Mouse (Mus musculus) liver, embryonic 15.5 days (tissue): Measurements from ENCODE around the gene Cd34. TPM values are rescaled to one million over a fixed set of nuclear protein-coding genes. Genes with fewer than 3 reads are reported as not detected.

Experiments used
- ATAC-seq: fragments of 200-750 bp; cut with Nextera tagmentation; 2 replicates; pipeline ENCODE4 v1.8.0; 2017; ENCODE audit warnings: moderate number of reproducible peaks, mild to moderate bottlenecking, moderate library complexity; ENCODE audit not compliant: insufficient read depth
- H3K27ac ChIP-seq: fragments of 300-500 bp; sonication (generic); replicated peaks from 2 replicates; pipeline ENCODE4 v1.5.1; 2015; ENCODE audit warnings: mild to moderate bottlenecking, inconsistent platforms
- H3K27me3 ChIP-seq: fragments of 300-500 bp; sonication (generic); 2 replicates; pipeline ENCODE4 v1.6.1; 2015; ENCODE audit warnings: mild to moderate bottlenecking, inconsistent platforms
- H3K36me3 ChIP-seq: fragments of 300-500 bp; sonication (generic); replicated peaks from 2 replicates; pipeline ENCODE4 v1.6.1; 2015; ENCODE audit warnings: moderate library complexity, mild to moderate bottlenecking, inconsistent platforms
- H3K4me1 ChIP-seq: fragments of 300-500 bp; sonication (generic); replicated peaks from 2 replicates; pipeline ENCODE4 v1.6.1; 2015; ENCODE audit warnings: inconsistent platforms
- H3K4me2 ChIP-seq: fragments of 300-500 bp; sonication (generic); 2 replicates; pipeline ENCODE4 v1.6.1; 2015; ENCODE audit warnings: moderate library complexity, mild to moderate bottlenecking, inconsistent platforms
- H3K4me3 ChIP-seq: fragments of 300-500 bp; sonication (generic); replicated peaks from 2 replicates; pipeline ENCODE4 v1.5.1; 2015; ENCODE audit warnings: mild to moderate bottlenecking, inconsistent platforms
- H3K9ac ChIP-seq: fragments of 300-500 bp; sonication (generic); 2 replicates; pipeline ENCODE4 v1.6.1; 2015; ENCODE audit warnings: moderate library complexity, mild to moderate bottlenecking, inconsistent platforms
- H3K9me3 ChIP-seq: fragments of 300-500 bp; sonication (generic); replicated peaks from 2 replicates; pipeline ENCODE4 v1.6.1; 2016; ENCODE audit warnings: inconsistent platforms
- WGBS: fragments of 180-500 bp; shearing (Covaris S2); methylation state at CpG from one replicate; pipeline ENCODE4 v1.1.7; 2015; ENCODE audit warnings: mixed read lengths; ENCODE audit not compliant: insufficient replicate concordance; 5-methylcytosine and 5-hydroxymethylcytosine counted together
- polyA plus RNA-seq: library from polyadenylated mRNA; unstranded; fragments of >200 nt; fragmentation: Nextera tagmentation; extraction: Ambion mirVana; gene quantifications from 2 replicates; pipeline ENCODE4 v1.2.1, GENCODE M21; 2015

The Cd34 gene
- polyA plus RNA-seq, 1 experiment from 2014 or later = 10.4 TPM

DNA sequence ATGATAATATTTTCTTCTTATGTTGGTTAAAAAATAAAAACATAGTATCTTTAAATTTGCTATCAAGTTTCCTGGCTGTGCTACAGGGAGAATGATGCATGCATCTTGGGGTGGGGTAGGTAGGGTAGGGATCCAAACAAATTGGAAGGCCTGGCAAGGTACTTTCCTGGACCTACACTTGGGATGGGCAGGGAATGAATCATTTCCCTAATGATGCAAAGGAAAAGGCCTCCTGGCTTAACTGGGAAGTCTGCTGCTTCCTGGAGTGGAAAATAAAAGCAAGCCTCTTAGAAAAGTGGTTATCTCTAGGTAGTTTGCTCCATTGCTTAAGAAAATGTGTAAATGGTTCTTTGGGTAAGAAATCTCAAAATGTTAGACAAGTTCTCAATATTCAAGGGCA, 2.9 kb downstream of the Cd34 start:
- Histone ChIP-seq H3K4me3 (no peak overlapping the region), H3K9me3 (no peaks in the 10 kb centered on the region), H3K27me3 (peaks cover 22% of the 10 kb centered on the region), H3K27ac (no peak overlapping the region), H3K36me3 (no peaks in the 10 kb centered on the region), H3K4me2 (no peak overlapping the region), H3K4me1 (no peaks in the 10 kb centered on the region), H3K9ac (no peak overlapping the region)
- no peak for ATAC-seq

DNA sequence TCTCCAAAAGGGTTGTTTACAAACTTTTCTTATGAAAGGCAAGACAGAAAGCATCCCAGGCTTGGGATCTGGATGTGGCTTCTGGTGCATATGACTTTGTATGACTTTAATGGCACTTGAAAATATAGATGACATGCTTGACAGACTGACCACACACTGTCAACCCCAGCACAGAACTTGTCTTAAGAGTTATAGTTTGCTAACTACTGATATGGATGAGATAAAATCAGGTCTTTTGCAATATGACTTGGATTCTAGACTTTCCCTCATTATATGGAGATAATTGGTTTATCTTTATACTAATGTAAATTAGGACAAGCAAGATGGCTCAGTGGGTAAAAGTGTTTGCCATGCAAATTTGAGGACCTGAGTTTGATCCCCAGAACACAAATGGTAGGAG, 4.3 kb downstream of the Cd34 start:
- H3K9me3 ChIP-seq = no peaks in the 10 kb centered on the region
- no peaks in the 10 kb centered on the region for H3K36me3 ChIP-seq
- H3K4me1 ChIP-seq = no peaks in the 10 kb centered on the region
- no peak overlapping the region for H3K4me2 ChIP-seq
- peaks cover 20% of the 10 kb centered on the region for H3K27me3 ChIP-seq
- H3K9ac ChIP-seq = no peak overlapping the region
- H3K4me3 ChIP-seq = no peak overlapping the region
- H3K27ac ChIP-seq = no peak overlapping the region
- ATAC-seq = no peak

DNA sequence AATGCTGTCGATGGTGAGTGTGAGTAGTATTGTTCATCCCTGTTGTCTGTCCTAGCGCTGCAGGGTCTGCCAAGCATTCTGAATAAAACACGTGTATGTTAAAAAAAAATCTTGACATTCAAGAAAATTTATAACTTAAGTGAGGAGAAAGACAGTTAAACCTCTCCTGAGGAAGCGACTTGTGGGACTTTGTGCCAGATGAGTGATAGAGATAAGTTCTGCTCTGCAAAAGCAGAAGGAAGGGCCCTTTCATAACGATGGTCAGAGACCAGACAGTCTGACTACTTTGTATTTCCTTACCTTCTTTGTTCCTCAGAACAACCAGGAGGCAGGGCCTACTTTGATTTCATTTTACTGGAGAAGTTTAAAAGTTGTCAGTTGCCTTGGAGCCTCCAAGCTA, 4.9 kb downstream of the Cd34 start:
- no peaks in the 10 kb centered on the region for H3K9me3 ChIP-seq
- ATAC-seq = no peak
- WGBS = 8% methylated on average over 5 of the region's 5 CpGs
- no peaks in the 10 kb centered on the region for H3K4me1 ChIP-seq
- no peak overlapping the region for H3K27ac ChIP-seq
- H3K4me2 ChIP-seq = no peak overlapping the region
- no peaks in the 10 kb centered on the region for H3K36me3 ChIP-seq
- H3K4me3 ChIP-seq = no peak overlapping the region
- H3K9ac ChIP-seq = no peak overlapping the region
- H3K27me3 ChIP-seq = peaks cover 15% of the 10 kb centered on the region

- no peak overlapping the region for H3K4me3 ChIP-seq
- no peaks in the 10 kb centered on the region for H3K27me3 ChIP-seq
- ATAC-seq = no peak
- H3K4me1 ChIP-seq = no peaks in the 10 kb centered on the region
- H3K36me3 ChIP-seq = no peaks in the 10 kb centered on the region
- no peak overlapping the region for H3K27ac ChIP-seq
- WGBS = 48% methylated on average over 2 of the region's 2 CpGs
- H3K4me2 ChIP-seq = no peak overlapping the region
- H3K9me3 ChIP-seq = no peaks in the 10 kb centered on the region
- H3K9ac ChIP-seq = no peak overlapping the region
Measured at GRCm38 (mm10) chr1:194945382-194945781, 6.8 kb downstream of the Cd34 start.

GRCm38 (mm10) chr1:194946467-194946866, 7.8 kb downstream of the Cd34 start:
- H3K27me3 ChIP-seq = no peaks in the 10 kb centered on the region
- WGBS = 57% methylated on average over 1 of the region's 1 CpGs
- H3K9me3 ChIP-seq = no peaks in the 10 kb centered on the region
- H3K4me3 ChIP-seq = no peak overlapping the region
- no peak for ATAC-seq
- no peak overlapping the region for H3K9ac ChIP-seq
- H3K4me1 ChIP-seq = no peaks in the 10 kb centered on the region
- no peak overlapping the region for H3K4me2 ChIP-seq
- no peaks in the 10 kb centered on the region for H3K36me3 ChIP-seq
- H3K27ac ChIP-seq = no peak overlapping the region

DNA sequence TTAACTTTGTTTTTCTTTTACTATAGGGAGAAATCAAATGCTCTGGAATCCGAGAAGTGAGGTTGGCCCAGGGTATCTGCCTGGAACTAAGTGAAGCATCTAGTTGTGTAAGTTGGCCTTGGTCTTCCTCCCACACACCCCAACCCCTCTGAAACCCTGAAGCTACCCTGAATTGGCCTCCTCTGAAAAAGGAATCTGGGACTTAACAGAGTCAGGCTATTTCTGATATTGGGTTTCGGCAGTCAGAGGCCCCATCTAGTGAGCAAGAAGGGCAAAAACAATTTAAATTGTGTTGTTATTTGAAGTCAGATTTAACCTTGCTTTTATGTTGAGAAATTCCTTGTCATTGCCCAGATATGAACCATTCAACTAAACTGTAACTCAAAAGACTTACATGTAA, 12.3 kb downstream of the Cd34 start:
- Histone ChIP-seq H3K27me3 (no peaks in the 10 kb centered on the region), H3K27ac (no peak overlapping the region), H3K36me3 (no peaks in the 10 kb centered on the region), H3K4me2 (no peak overlapping the region), H3K4me1 (no peaks in the 10 kb centered on the region), H3K4me3 (no peak overlapping the region), H3K9me3 (no peaks in the 10 kb centered on the region), H3K9ac (no peak overlapping the region)
- ATAC-seq = no peak
- 43% methylated on average over 2 of the region's 2 CpGs for WGBS

GRCm38 (mm10) chr1:194952891-194953290, 14.3 kb downstream of the Cd34 start:
- Histone ChIP-seq H3K27me3 (no peaks in the 10 kb centered on the region), H3K4me1 (no peaks in the 10 kb centered on the region), H3K36me3 (no peaks in the 10 kb centered on the region), H3K4me3 (no peak overlapping the region), H3K9me3 (no peaks in the 10 kb centered on the region), H3K4me2 (no peak overlapping the region), H3K27ac (no peak overlapping the region), H3K9ac (no peak overlapping the region)
- 59% methylated on average over 1 of the region's 1 CpGs for WGBS
- no peak for ATAC-seq

DNA sequence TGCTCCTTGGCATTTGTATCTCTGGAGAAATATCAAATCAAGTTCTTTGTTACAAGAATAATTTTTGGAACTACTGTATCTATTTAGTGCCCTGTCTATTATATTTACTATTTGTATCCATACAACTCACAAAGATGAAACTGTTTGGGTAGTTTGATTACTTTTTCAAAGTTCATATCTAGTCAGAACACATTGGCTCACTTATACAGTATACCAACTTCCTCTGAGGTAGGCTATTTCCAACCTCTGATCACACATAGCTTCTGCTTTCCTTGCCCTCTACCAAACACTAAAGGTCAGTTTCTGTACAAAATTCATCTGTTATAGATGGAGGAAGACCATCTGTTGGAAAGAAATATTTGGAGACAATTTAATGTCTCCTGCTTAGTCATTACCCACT, 16.1 kb downstream of the Cd34 start:
- H3K9me3 ChIP-seq = no peaks in the 10 kb centered on the region
- H3K27ac ChIP-seq = no peak overlapping the region
- H3K4me2 ChIP-seq = no peak overlapping the region
- H3K4me1 ChIP-seq = no peaks in the 10 kb centered on the region
- H3K9ac ChIP-seq = no peak overlapping the region
- H3K4me3 ChIP-seq = no peak overlapping the region
- H3K27me3 ChIP-seq = no peaks in the 10 kb centered on the region
- H3K36me3 ChIP-seq = no peaks in the 10 kb centered on the region
- no peak for ATAC-seq

DNA sequence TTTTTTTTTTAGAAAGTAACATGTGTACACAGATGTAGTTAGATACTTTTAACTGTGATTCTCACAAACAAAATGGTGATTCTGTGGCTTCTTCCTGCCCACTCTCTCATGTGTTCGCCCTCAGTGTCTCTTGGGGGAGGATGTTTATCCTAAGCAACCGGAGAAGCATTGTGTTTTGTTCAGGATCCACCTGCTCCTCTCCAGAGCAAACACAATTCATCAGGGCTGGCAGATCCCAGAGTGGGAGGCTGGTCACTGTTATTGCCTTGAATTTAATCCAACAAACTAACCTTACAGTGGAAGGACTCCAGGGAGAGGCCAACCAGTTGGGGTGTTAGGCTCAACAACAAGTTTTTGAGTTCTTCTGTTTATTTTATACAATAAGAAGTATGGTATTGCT, 17.1 kb downstream of the Cd34 start:
- Histone ChIP-seq H3K27me3 (no peaks in the 10 kb centered on the region), H3K4me1 (no peaks in the 10 kb centered on the region), H3K4me3 (no peak overlapping the region), H3K9ac (no peak overlapping the region), H3K27ac (no peak overlapping the region), H3K9me3 (no peaks in the 10 kb centered on the region), H3K4me2 (no peak overlapping the region), H3K36me3 (no peaks in the 10 kb centered on the region)
- 62% methylated on average over 2 of the region's 2 CpGs for WGBS
- no peak for ATAC-seq

GRCm38 (mm10) chr1:194957021-194957420, 18.4 kb downstream of the Cd34 start:
- Histone ChIP-seq H3K4me2 (no peak overlapping the region), H3K36me3 (no peaks in the 10 kb centered on the region), H3K9me3 (no peaks in the 10 kb centered on the region), H3K27ac (no peak overlapping the region), H3K4me3 (no peak overlapping the region), H3K9ac (no peak overlapping the region), H3K4me1 (no peaks in the 10 kb centered on the region), H3K27me3 (no peaks in the 10 kb centered on the region)
- ATAC-seq = no peak
- 42% methylated on average over 2 of the region's 2 CpGs for WGBS

DNA sequence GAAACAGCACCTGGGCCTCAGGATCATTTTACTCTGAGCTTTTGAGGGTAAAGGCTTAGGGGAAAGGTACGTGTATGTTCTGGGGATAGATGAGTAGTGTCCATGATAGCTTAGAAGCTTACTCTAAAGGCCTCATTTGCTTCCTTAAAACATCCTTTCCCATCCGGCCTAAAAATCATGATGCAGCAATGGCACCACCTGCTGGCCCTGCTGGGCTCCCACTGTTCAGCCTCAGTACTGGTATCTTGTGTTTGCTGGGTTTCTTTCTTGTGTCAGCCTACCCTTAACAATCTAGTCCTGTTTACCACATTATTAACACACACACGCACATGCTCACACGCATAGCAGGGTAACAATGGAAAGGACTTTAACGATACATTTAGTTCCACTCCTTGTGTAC, 23.6 kb downstream of the Cd34 start:
- Histone ChIP-seq H3K4me1 (no peaks in the 10 kb centered on the region), H3K27me3 (no peaks in the 10 kb centered on the region), H3K9ac (no peak overlapping the region), H3K4me3 (no peak overlapping the region), H3K27ac (no peak overlapping the region), H3K4me2 (no peak overlapping the region), H3K36me3 (no peaks in the 10 kb centered on the region), H3K9me3 (no peaks in the 10 kb centered on the region)
- ATAC-seq = peak; percentile 44
- WGBS = 29% methylated on average over 5 of the region's 5 CpGs

DNA sequence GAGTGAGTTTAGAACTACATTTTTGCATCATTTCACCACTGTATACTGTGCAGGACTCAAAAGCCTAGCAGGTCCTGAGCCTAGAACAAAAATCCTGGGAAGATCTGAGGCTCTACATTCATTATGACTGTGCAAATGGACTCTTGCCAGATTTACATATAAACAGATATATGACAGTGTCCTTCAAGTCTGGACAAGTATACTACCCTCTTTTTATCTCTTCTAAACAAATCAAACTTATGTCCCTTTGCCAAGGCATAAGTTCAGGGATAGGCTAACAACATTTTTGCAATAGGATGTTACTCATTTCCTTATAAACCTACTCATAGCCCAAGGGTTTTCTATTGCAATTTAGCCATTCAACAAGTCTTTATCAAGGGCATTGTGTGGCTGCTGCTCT, 24.1 kb downstream of the Cd34 start:
- H3K4me2 ChIP-seq = no peak overlapping the region
- no peak for ATAC-seq
- no peak overlapping the region for H3K27ac ChIP-seq
- no peaks in the 10 kb centered on the region for H3K4me1 ChIP-seq
- no peaks in the 10 kb centered on the region for H3K9me3 ChIP-seq
- H3K4me3 ChIP-seq = no peak overlapping the region
- H3K36me3 ChIP-seq = no peaks in the 10 kb centered on the region
- no peaks in the 10 kb centered on the region for H3K27me3 ChIP-seq
- H3K9ac ChIP-seq = no peak overlapping the region

DNA sequence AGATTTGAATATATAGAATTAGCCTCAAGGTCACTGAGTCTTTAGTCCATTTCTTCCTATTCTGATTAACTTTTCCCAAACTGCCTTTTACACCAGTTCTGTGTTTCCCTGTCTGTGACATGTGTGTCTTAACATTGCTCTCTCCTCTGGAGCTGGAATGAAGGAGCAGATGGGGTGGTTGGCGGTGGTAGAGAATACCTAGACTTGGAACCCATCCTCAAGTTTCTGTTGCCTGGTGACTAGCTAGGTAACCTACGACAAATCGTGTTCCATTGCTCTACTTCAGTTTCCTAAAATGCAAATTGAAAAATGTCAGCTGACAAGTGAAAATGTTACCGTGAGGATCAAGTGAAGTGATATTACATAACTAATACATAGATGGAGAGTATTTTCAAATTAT, 33.4 kb downstream of the Cd34 start:
- no peaks in the 10 kb centered on the region for H3K36me3 ChIP-seq
- H3K4me3 ChIP-seq = no peak overlapping the region
- H3K9me3 ChIP-seq = no peaks in the 10 kb centered on the region
- ATAC-seq = no peak
- no peak overlapping the region for H3K9ac ChIP-seq
- H3K4me1 ChIP-seq = peaks cover 12% of the 10 kb centered on the region
- peaks cover 11% of the 10 kb centered on the region; the same call in 1 of the 2 replicates for H3K27me3 ChIP-seq
- no peak overlapping the region for H3K4me2 ChIP-seq
- WGBS = 74% methylated on average over 4 of the region's 4 CpGs
- no peak overlapping the region for H3K27ac ChIP-seq
